Mouse (Mus musculus) heart, embryonic 14.5 days (tissue): Measurements from ENCODE around the gene Cep295nl. TPM values are rescaled to one million over a fixed set of nuclear protein-coding genes. Genes with fewer than 3 reads are reported as not detected.

Experiments
- polyA plus RNA-seq: library from polyadenylated mRNA; unstranded; fragments of >200 nt; fragmentation: Nextera tagmentation; extraction: Ambion mirVana; gene quantifications from 2 replicates; pipeline ENCODE4 v1.2.1, GENCODE M21; 2014

The Cep295nl gene
- polyA plus RNA-seq, 1 experiment from 2014 or later: 0.45 TPM

Other genes with a start within 250 kb of the Cep295nl start
- 0.11 and 0.23 TPM in 2 replicates for gene Dnah17, start 211.9 kb downstream of the Cep295nl start, polyA plus RNA-seq
- gene Cyth1, start 93.9 kb downstream of the Cep295nl start, polyA plus RNA-seq: 12.7 and 15.9 TPM in 2 replicates
- 9.1 and 11.5 TPM in 2 replicates for gene Usp36, start 52.3 kb downstream of the Cep295nl start, polyA plus RNA-seq
- gene Timp2, start 13.2 kb upstream of the Cep295nl start, polyA plus RNA-seq: 87.6 and 99.2 TPM in 2 replicates
- 7.2 and 12.7 TPM in 2 replicates for gene Lgals3bp, start 59.6 kb upstream of the Cep295nl start, polyA plus RNA-seq
- gene Cant1, start 76.6 kb upstream of the Cep295nl start, polyA plus RNA-seq: 12.0 and 19.2 TPM in 2 replicates
- 7.3 and 7.5 TPM in 2 replicates for gene C1qtnf1, start 85.7 kb upstream of the Cep295nl start, polyA plus RNA-seq
- gene Engase, start 134.3 kb upstream of the Cep295nl start, polyA plus RNA-seq: 3.1 and 4.8 TPM in 2 replicates